Mouse (Mus musculus): ENCODE results near the gene Cenpb. TPM values are rescaled to one million over a fixed set of nuclear protein-coding genes. Genes with fewer than 3 reads are reported as not detected.

Gene Cenpb
- total and polyA plus RNA-seq, 2 experiments = 27.5 to 35.2 TPM

DNA sequence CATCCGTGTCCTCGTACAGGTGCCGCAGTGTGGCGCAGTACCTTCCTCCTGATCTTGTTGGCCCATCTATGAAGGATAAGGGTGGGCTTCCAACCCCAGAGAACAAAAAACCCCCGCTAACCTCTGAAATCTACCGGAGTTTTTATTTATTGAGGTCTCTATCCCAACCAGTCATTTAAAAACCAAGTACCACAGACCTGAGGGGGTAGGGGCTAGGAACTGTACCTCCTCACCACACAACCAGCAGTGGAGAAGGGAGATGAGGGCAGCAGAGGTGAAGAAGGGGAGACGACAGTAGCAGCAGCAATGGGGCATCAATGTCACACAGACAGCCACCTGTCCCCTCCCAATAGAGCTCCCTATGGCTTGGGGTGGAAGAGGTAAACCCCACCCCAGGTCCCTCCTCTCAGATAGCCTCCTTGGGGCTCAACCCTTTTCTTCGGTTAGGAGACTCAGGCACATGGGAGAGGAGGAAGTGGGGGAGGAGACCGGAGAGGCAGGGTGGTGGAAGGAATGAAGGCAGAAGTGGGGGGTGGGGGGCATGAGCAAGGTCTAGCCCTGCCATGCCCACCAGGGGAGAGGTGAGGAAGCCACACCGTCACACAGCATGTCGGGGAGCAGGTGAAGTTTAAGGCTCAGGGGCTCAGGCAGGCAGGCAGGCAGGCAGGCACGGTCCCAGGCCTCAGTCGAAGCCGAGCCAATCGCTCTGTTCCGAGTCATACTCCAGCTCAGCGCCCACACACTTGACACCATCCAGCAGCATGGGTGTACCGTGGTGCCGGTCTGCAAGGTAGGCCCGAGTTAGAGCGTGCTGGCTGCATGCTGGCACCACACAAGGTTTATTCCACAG lies 33.4 kb downstream of the Cenpb start:
- no peak for DNase-seq (ENCODE audit: extremely low read depth, low read depth, low spot score)
- TF ChIP-seq CTCF (IDR thresholded peaks at IDR 0.05; ENCODE audit: low read depth, low read length) (no peak), POLR2A (IDR thresholded peaks at IDR 0.05; ENCODE audit: extremely low read depth, insufficient read depth, low read length) (no peak)
- Histone ChIP-seq H3K79me2 (ENCODE audit: control insufficient read depth, insufficient read depth, low read length) (no peaks in the 10 kb centered on the region), H3K4me3 (ENCODE audit: insufficient read depth, low read depth, low read length) (no peak overlapping the region), H3K27ac (replicated peaks; ENCODE audit: insufficient read depth, low read depth, low read length) (no peak overlapping the region), H3K36me3 (ENCODE audit: control insufficient read depth, insufficient read depth, low read length) (no peaks in the 10 kb centered on the region), H3K4me1 (ENCODE audit: control insufficient read depth, insufficient read depth, low read length) (0 out of 2 replicates have a peak, but pooled peaks cover 2% of the 10 kb centered on the region), H3K9ac (ENCODE audit: low read depth, low read length) (no peak overlapping the region), H3K27me3 (ENCODE audit: control insufficient read depth, insufficient read depth, low read length) (no peaks in the 10 kb centered on the region)
- 91% methylated on average over 21 of the region's 21 CpGs for WGBS

DNA sequence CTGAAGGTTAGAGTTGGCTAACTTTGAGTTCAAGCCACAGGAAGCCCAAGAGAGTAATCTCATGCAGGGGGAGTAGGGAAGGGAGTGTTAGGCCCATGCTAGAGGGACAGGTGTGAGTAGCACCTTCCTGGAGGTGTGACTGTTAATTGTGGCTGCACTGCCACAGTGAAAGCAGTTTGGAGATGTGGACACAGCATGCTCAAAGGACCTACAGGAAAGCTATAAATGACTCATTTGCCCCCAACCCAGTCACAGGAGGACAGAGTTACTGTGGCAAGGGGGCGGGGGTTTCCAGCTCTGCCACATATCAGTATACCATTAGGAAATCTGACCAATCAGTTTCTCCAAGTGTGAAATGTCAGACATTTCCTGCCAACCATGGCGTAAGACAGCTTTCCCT lies 34.3 kb downstream of the Cenpb start:
- Histone ChIP-seq H3K36me3 (ENCODE audit: control insufficient read depth, insufficient read depth, low read length) (no peaks in the 10 kb centered on the region), H3K27ac (replicated peaks; ENCODE audit: insufficient read depth, low read depth, low read length) (no peak overlapping the region), H3K4me1 (ENCODE audit: control insufficient read depth, insufficient read depth, low read length) (0 out of 2 replicates have a peak, but pooled peaks cover 2% of the 10 kb centered on the region), H3K79me2 (ENCODE audit: control insufficient read depth, insufficient read depth, low read length) (no peaks in the 10 kb centered on the region), H3K27me3 (ENCODE audit: control insufficient read depth, insufficient read depth, low read length) (no peaks in the 10 kb centered on the region), H3K9ac (ENCODE audit: low read depth, low read length) (no peak overlapping the region), H3K4me3 (ENCODE audit: insufficient read depth, low read depth, low read length) (no peak overlapping the region)
- DNase-seq (ENCODE audit: extremely low read depth, low read depth, low spot score) = no peak
- 92% methylated on average over 2 of the region's 2 CpGs for WGBS
- no peak for TF ChIP-seq POLR2A (IDR thresholded peaks at IDR 0.05; ENCODE audit: extremely low read depth, insufficient read depth, low read length)
- TF ChIP-seq CTCF (IDR thresholded peaks at IDR 0.05; ENCODE audit: low read depth, low read length) = no peak

GRCm38 (mm10) chr2:131145121-131145520 lies 34.7 kb downstream of the Cenpb start:
- TF ChIP-seq CTCF (IDR thresholded peaks at IDR 0.05; ENCODE audit: low read depth, low read length) (no peak), POLR2A (IDR thresholded peaks at IDR 0.05; ENCODE audit: extremely low read depth, insufficient read depth, low read length) (no peak)
- H3K9ac ChIP-seq (ENCODE audit: low read depth, low read length) = no peak overlapping the region
- WGBS = 65% methylated on average over 13 of the region's 13 CpGs
- 0 out of 2 replicates have a peak, but pooled peaks cover 2% of the 10 kb centered on the region for H3K4me1 ChIP-seq (ENCODE audit: control insufficient read depth, insufficient read depth, low read length)
- H3K79me2 ChIP-seq (ENCODE audit: control insufficient read depth, insufficient read depth, low read length) = no peaks in the 10 kb centered on the region
- no peaks in the 10 kb centered on the region for H3K27me3 ChIP-seq (ENCODE audit: control insufficient read depth, insufficient read depth, low read length)
- H3K27ac ChIP-seq (replicated peaks; ENCODE audit: insufficient read depth, low read depth, low read length) = no peak overlapping the region
- DNase-seq (ENCODE audit: extremely low read depth, low read depth, low spot score) = no peak
- no peaks in the 10 kb centered on the region for H3K36me3 ChIP-seq (ENCODE audit: control insufficient read depth, insufficient read depth, low read length)
- no peak overlapping the region for H3K4me3 ChIP-seq (ENCODE audit: insufficient read depth, low read depth, low read length)

DNA sequence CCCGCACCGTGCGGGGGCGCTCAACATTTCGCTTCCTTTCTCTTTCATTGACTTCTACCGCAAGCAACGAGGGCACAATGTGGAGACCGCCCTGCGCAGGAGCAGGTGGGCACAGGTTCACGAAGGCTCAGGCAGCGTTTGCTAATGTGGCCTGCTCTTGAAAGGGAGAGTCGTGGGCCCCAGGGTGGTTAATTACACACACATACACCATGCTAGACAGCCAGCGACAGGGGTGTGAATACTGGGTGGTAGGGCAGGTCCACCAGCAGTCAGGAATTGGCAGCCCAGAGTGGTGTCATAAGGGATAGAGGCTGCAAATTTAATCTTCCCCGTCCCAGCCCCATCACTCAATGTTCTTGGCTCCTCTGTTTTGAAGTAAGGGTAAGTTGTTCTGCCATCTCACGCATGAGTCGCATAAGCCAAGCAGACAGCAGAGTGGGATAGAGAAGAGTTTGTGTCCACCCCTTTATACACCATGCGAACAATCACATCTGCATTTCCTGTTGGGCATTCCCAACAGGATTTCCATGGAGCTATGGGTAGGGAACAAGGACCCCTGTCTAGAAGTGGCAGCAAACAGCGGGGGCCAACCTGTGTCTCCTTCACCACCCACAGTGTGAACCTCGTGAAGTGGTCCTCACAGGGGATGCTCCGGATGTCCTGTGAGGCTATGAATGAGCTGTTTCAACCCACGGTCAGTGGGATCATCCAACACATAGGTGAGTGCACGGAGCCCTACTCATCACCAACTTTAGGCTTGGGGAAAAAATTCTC lies 36.7 kb downstream of the Cenpb start:
- 60% methylated on average over 22 of the region's 22 CpGs for WGBS
- H3K36me3 ChIP-seq (ENCODE audit: control insufficient read depth, insufficient read depth, low read length) = no peaks in the 10 kb centered on the region
- no peak overlapping the region for H3K27ac ChIP-seq (replicated peaks; ENCODE audit: insufficient read depth, low read depth, low read length)
- H3K4me3 ChIP-seq (ENCODE audit: insufficient read depth, low read depth, low read length) = peak overlapping the region; percentile 0; the same call in 1 of the 2 replicates
- no peaks in the 10 kb centered on the region for H3K79me2 ChIP-seq (ENCODE audit: control insufficient read depth, insufficient read depth, low read length)
- no peak for DNase-seq (ENCODE audit: extremely low read depth, low read depth, low spot score)
- 0 out of 2 replicates have a peak, but pooled peaks cover 4% of the 10 kb centered on the region for H3K4me1 ChIP-seq (ENCODE audit: control insufficient read depth, insufficient read depth, low read length)
- no peak overlapping the region for H3K9ac ChIP-seq (ENCODE audit: low read depth, low read length)
- H3K27me3 ChIP-seq (ENCODE audit: control insufficient read depth, insufficient read depth, low read length) = no peaks in the 10 kb centered on the region
- TF ChIP-seq CTCF (IDR thresholded peaks at IDR 0.05; ENCODE audit: low read depth, low read length) = no peak
- no peak for TF ChIP-seq POLR2A (IDR thresholded peaks at IDR 0.05; ENCODE audit: extremely low read depth, insufficient read depth, low read length)

DNA sequence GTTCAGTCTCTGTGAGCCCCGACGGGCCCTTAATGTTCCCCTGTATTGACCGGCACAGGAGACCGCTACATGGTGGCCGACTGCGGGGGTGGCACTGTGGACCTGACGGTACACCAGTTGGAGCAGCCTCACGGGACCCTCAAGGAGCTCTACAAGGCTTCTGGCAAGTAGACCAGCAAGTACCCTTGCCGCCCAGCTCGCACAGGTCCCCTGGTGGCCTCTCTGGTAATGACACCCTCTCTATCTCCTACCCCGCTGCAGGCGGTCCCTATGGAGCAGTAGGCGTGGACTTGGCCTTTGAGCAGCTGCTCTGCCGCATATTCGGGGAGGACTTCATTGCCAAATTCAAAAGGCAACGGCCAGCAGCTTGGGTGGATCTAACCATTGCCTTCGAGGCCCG lies 37.3 kb downstream of the Cenpb start:
- no peak for TF ChIP-seq POLR2A (IDR thresholded peaks at IDR 0.05; ENCODE audit: extremely low read depth, insufficient read depth, low read length)
- peak; percentile 81 for TF ChIP-seq CTCF (IDR thresholded peaks at IDR 0.05; ENCODE audit: low read depth, low read length)
- Histone ChIP-seq H3K27ac (replicated peaks; ENCODE audit: insufficient read depth, low read depth, low read length) (no peak overlapping the region), H3K36me3 (ENCODE audit: control insufficient read depth, insufficient read depth, low read length) (no peaks in the 10 kb centered on the region), H3K27me3 (ENCODE audit: control insufficient read depth, insufficient read depth, low read length) (no peaks in the 10 kb centered on the region), H3K9ac (ENCODE audit: low read depth, low read length) (no peak overlapping the region), H3K4me1 (ENCODE audit: control insufficient read depth, insufficient read depth, low read length) (0 out of 2 replicates have a peak, but pooled peaks cover 4% of the 10 kb centered on the region), H3K79me2 (ENCODE audit: control insufficient read depth, insufficient read depth, low read length) (no peaks in the 10 kb centered on the region), H3K4me3 (ENCODE audit: insufficient read depth, low read depth, low read length) (peak overlapping the region; percentile 0; the same call in 1 of the 2 replicates)
- peak; percentile 56 for DNase-seq (ENCODE audit: extremely low read depth, low read depth, low spot score)
- 24% methylated on average over 18 of the region's 18 CpGs for WGBS
